Mouse (Mus musculus) lung, postnatal 36 days (tissue): ENCODE data around the gene Trpm8.

Experiments used
- DNase-seq: peaks from one replicate; pipeline ENCODE4 v3.0.0; 2022; ENCODE audit warnings: mixed read lengths

The Trpm8 gene

DNA sequence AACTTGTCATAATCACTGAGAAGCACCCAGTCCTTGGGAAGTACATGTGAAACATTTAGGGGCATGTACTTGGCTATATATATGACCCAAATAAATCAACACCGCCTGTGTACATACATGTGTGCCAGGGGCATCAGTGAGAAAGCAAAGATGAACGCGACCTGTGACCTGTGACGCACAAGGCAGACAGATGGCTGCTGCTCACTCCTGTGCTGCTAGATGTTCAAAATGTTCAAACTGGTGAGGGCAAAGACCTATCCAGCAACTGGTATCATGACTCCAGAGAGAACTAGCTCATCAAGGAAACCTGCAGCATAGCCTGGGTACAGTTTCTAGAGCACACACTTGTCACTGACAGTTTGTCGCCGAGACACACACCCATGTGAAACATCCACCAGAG is 10.0 kb upstream of the Trpm8 start:
- DNase-seq: no peak

- DNase-seq: no peak
Observed at GRCm38 (mm10) chr1:88268070-88268469, 9.4 kb upstream of the Trpm8 start.

DNA sequence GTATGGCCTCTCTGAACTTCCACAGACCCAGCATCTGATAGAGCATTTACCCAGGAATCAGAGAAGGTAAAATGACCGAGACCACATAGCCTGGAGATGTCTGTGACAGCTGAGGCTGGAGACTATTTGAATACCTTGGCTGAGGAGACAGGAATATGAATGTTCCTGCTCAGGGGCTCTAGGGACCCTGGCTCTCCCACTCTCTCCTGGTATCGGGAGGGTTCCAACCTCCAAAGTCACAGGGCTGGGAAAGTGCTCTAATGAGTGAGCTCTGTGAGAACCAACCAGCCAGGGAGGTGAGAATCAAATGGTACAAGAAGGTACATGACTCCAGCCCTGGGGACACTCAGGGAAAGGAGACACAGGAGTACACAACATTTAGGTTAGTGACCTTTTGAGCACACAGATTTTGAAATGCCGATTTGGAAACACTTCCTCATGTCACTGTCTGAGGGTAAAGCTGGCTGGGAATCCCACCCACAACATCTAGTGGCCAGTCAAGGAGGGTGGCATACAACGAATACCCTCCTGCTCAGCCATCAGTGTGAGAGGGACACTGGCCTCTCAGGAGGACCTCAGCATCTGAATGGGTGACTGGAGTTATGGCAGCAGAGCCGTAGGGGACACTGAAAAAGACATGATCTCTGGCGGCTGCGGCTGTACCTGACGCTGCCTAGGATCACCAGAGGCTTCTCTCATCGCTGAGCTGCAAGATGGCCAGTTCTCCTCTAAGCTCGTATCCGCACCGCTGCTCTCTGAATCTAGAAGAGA is 7.7 kb upstream of the Trpm8 start:
- DNase-seq: no peak

- no peak for DNase-seq
Observed at GRCm38 (mm10) chr1:88272851-88273250, 4.6 kb upstream of the Trpm8 start.

DNA sequence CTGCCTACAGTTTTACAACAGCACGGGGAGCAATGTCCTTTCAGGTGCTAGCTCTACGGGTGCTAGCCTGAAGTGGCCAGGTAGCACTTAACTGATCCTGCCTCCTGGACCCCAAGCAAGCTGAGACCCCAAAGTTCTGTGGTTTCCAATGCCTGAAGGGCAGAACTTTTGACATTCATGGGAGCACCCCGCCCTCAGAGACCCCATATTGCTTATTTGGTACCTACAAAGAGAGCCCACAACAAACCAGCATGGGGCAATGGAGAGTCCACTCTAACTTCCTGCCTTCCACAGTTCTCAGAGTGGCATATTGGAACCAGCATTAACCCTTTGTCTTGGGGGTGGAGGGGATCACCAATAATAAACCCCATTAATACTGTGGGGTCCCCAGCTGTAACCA is 4.1 kb upstream of the Trpm8 start:
- no peak for DNase-seq

GRCm38 (mm10) chr1:88273832-88274231 is 3.6 kb upstream of the Trpm8 start:
- DNase-seq: peak; percentile 10

- peak; percentile 9 for DNase-seq
Observed at GRCm38 (mm10) chr1:88274371-88275077, 2.9 kb upstream of the Trpm8 start.

- DNase-seq: peak; percentile 1
Observed at GRCm38 (mm10) chr1:88275078-88275680, 2.3 kb upstream of the Trpm8 start.

DNA sequence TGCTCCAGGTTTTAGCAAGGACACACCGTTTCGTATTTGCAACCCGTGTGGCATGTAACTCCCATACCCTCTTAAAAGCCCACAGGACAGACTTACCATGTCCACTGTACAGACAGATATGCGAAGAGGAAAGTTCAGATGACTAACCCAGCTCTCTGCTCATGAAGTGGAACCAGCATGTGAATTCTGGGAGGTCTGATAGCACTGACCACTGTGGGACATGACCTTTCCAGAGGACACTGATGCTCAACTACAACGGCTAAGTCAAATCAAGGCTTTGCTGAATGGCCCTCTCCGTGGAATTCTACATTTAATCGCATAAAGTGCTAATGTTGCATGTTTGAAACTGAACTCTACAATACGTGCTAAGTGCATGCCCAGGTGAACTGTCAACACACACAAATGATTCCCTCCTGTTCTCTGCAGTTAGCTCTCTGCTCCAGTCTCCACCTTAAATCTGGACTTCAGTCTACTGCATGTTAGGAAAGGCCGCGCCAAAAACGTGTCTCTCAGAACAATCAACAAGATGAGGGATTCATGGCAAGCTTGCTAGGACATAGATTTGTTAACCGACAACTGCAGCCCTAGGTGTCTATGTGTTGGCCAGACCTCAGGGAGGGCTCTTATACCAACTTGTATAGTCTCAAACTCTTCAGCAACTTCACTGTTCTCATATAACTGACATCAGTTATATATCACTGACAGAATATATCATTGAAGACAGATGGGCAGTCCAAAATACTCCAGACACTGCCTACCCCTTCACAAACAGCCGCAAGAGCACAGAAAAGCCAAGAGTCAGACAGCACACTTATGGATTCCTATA is 1.6 kb upstream of the Trpm8 start:
- peak; percentile 17 for DNase-seq

DNA sequence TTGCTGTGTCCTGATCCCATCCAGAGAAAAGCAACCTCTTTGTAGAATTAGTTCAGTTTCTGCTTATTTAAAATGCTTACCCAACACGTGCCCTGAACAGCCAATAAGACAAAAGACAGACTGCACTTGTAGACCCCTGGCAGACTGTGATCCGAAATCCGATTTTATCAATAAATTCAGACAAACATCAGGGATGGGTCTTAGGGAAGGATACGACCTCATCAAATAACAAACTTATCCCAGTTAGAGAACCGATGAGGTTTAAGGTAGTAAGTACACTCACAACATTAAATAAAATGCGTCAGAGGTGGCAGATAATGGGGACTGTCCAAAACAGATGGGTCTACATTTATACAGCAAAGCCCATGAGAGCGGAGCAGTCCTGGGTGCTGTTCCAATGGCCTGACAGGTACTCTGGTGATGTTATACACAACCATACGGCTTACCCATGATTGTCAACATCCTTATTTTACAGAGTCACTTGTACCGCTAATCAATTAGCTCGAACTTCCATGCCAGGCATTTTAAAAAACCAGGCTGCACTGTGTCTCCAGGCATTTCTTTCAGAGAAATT is 850 bp upstream of the Trpm8 start:
- DNase-seq: no peak

DNA sequence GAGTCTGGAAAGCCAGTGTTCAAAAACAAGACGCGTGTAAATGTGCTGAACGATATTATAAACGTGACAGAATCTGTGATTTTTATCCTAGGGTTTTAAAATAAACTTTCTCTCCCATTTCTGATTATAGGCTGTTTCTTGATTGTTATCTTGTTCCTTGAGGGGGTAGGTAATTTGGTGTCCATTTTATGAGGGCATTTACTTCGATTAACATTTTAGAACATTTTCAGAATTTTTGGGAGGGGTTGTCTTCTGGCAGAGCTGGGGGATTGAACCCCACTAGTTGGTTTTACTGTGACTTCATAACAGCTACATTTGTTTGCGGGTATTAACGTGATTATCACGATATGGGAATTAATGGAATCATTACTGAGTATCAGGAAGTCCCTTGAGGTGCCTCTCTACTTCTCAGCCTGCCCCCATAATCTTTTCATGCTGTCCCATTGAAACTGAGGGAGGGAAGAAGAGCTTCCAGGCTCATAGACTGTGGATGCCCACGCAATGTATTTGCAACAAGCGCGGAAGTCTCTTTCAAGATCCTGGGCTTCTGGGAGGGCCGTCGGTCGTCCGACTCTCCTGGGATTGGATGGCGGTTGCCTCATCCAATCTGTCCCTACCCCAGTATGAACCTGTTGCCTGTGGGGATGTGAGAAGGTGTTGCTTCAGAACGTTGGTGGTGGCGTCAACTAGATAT is 504 bp downstream of the Trpm8 start:
- no peak for DNase-seq

DNA sequence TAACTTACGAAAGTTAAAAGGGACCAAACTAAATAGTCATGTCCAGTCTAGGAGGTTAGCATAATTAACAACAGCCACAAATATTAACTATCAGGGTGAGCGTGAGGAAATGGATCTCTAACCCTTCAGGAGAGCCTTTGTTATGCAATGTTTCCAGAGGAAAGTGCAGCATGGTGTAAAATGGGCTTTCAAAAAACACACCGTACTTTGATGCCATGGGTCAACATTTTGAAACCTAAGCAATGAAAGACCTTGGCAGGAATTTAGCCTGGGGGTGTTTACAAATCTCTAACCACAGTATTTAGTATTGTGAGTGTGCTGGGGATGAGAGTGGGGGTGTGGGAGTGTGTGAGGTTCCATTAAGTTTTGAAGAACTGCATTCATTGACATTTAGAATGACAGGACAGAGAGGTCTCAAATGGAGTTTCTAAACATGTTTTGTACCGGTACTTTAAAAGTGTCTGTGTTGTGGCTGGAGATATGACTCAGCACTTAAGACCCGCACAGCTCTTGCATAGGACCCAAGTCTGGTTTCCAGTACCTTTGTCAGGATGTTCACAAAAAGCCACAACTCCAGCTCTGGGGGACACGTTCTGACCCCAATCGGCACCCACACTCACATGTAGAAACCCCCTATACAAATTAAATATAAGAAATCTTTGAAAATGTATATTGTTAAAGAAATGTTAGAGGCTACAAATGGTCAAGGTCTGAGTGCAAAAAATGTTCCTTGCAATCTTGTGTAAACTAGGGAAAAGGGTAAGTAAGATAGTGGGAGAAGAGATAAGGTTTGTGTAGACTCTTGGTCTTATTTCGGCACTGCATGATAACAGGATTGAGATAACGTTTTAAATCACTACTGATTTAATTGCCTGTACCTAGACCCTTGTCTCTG is 1.9 kb downstream of the Trpm8 start:
- DNase-seq: peak; percentile 88

GRCm38 (mm10) chr1:88280006-88280690 is 2.7 kb downstream of the Trpm8 start:
- DNase-seq: no peak

DNA sequence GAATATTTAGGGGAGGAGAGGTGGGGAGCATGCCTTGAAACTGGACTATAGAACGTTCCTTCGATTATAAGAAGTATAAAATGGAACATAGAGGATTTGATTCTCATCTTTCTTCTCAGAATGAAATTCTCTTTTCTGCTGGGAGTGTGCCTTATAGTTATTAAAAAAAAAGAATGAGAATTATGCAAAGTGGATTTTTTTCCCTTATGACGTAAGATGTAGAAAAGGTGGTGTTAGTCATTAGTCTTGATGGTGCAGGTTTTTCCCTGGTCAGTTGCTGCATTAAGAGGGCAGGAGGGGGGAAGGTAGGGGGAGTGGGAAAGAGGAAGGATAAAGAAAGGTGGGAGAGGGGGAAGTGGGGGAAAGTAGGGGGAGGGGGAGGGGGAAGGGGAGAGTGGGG is 4.8 kb downstream of the Trpm8 start:
- DNase-seq: no peak

DNA sequence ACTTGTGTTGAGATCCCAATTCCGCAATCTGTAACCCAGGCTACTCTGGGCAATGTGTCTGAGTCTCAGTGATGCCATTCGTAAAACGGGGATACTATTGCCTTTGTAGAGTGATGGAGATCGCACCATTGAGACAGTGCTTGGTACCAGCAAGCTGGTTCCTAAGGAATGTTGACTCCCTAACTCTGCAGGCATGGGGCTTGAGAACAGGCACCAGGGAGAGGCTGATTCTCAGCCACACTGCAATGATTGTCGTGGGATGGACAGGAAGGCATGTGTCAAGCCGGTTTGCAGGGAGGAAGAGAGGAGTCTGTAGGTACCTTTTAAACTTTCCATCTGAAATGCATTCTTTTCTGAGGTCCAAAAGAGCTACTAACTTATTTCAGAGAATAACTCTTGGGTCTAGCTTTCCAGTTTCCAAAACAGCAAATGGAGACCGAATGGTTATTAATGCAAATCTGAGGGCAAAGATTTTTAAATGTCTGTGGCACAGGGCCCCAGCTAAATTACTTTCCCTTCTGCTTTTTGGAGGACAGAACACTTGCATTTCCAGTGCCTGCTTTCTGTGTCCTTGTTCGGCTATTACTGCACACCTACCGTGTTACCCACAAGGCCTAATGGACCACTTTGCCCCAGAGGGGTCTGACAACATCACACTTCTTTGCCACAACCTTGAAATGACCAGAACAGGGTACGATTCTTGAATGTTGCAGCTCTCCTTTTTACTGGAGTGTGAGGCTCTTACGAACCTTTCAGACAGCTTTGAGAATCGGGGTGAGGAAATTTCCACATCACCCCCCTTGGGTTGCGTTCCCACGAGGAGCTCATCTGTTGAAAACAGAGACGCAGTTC is 6.1 kb downstream of the Trpm8 start:
- no peak for DNase-seq

- no peak for DNase-seq
Observed at GRCm38 (mm10) chr1:88284228-88284945, 6.9 kb downstream of the Trpm8 start.

- DNase-seq: no peak
Observed at GRCm38 (mm10) chr1:88284946-88285320, 7.5 kb downstream of the Trpm8 start.

- DNase-seq: no peak
Observed at GRCm38 (mm10) chr1:88285652-88286051, 8.2 kb downstream of the Trpm8 start.
